Comparison of ENCODE assay signal across 19 mouse cellular contexts in genomic region chr4:149064061-149064854, GRCm38 (mm10). TPM values are rescaled to one million over a fixed set of nuclear protein-coding genes. Genes with fewer than 3 reads are reported as not detected.
DNase-seq lines count a peak whose midpoint lies in the region; ATAC-seq and TF ChIP-seq lines count a peak whose summit lies in the region.
"Had no signal": no experiment of that assay in that cellular context is flagged by ENCODE, and none has a peak within 500 bp of the region (broad histone marks: within the 10 kb centered on the region; RNA-seq: fewer than 3 reads in every experiment).

No protein-coding gene starts in this region.

- 76% methylated on average over 23 of the region's 23 CpGs for WGBS in heart, embryonic 13.5 days
- WGBS in kidney, embryonic 16.5 days: 75% methylated on average over 23 of the region's 23 CpGs
- 74% methylated on average over 23 of the region's 23 CpGs for WGBS in lung, embryonic 14.5 days
- WGBS in midbrain, embryonic 14.5 days: 89% methylated on average over 23 of the region's 23 CpGs

- H3K36me3 ChIP-seq in heart, embryonic 13.5 days: peaks cover 10% of the 10 kb centered on the region
- no peaks in the 10 kb centered on the region for H3K36me3 ChIP-seq in kidney, embryonic 16.5 days (ENCODE audit: insufficient read depth, low read length)
- H3K36me3 ChIP-seq in lung, embryonic 14.5 days (ENCODE audit: insufficient read depth): 0 out of 2 replicates have a peak, but pooled peaks cover 11% of the 10 kb centered on the region
- H3K36me3 ChIP-seq in midbrain, embryonic 14.5 days (ENCODE audit: control insufficient read depth, insufficient read depth, low read length): 0 out of 2 replicates have a peak, but pooled peaks cover 3% of the 10 kb centered on the region
- H3K36me3 ChIP-seq: forebrain, embryonic 15.5 days; hindbrain, embryonic 15.5 days had no signal

- intact Hi-C loops in left cerebral cortex, postnatal 10 days (cut with DNase I): no loop called here

- no peak for TF ChIP-seq CTCF in lung, embryonic 14.5 days (IDR thresholded peaks at IDR 0.05; ENCODE audit: low read depth)

- H3K4me1 ChIP-seq in heart, embryonic 13.5 days: peaks cover 64% of the 10 kb centered on the region
- H3K4me1 ChIP-seq in kidney, embryonic 16.5 days (ENCODE audit: insufficient read depth, low read length): peaks cover 36% of the 10 kb centered on the region
- 0 out of 2 replicates have a peak, but pooled peaks cover 3% of the 10 kb centered on the region for H3K4me1 ChIP-seq in lung, embryonic 14.5 days (ENCODE audit: insufficient read depth)
- H3K4me1 ChIP-seq in midbrain, embryonic 14.5 days (ENCODE audit: control insufficient read depth, insufficient read depth, low read length): peaks cover 21% of the 10 kb centered on the region; the same call in 1 of the 2 replicates

- no peak for DNase-seq in heart, adult 11 months
- peak; percentile 55 for DNase-seq in kidney, postnatal 10 days
- DNase-seq in lung, embryonic 14.5 days: no peak
- DNase-seq in lung, postnatal 14 days: peak; percentile 41
- no peak for DNase-seq in midbrain, embryonic 14.5 days
- DNase-seq in left cerebral cortex, postnatal 10 days (ENCODE audit: extremely low spot score in 1 of 2, low spot score in 2 of 2): no peak
- DNase-seq: adrenal gland, postnatal 25 days; cerebellum, adult 8-10 months; gastrocnemius, postnatal 25 days; heart, postnatal 36 days; layer of hippocampus, adult 9-11 months; right cerebral cortex, postnatal 14 days; spleen, adult 18-20 months had no signal

- H3K27me3 ChIP-seq in heart, embryonic 13.5 days (replicated peaks): no peaks in the 10 kb centered on the region
- H3K27me3 ChIP-seq in kidney, embryonic 16.5 days (ENCODE audit: insufficient read depth, low read length): no peaks in the 10 kb centered on the region
- no peaks in the 10 kb centered on the region for H3K27me3 ChIP-seq in lung, embryonic 14.5 days (ENCODE audit: insufficient read depth, low read length)
- no peaks in the 10 kb centered on the region for H3K27me3 ChIP-seq in midbrain, embryonic 14.5 days (ENCODE audit: control insufficient read depth, insufficient read depth, low read length)
- H3K27me3 ChIP-seq: forebrain, embryonic 15.5 days; liver, embryonic 15.5 days had no signal

- H3K4me2 ChIP-seq in heart, embryonic 13.5 days: peak overlapping the region; percentile 6; the same call in 1 of the 2 replicates
- no peak overlapping the region for H3K4me2 ChIP-seq in kidney, embryonic 16.5 days (replicated peaks; ENCODE audit: low read depth, low read length)
- 0 out of 2 replicates have a peak overlapping the region, but pooled peaks have one; percentile 20 for H3K4me2 ChIP-seq in lung, embryonic 14.5 days
- no peak overlapping the region for H3K4me2 ChIP-seq in midbrain, embryonic 14.5 days (ENCODE audit: low read length)
- H3K4me2 ChIP-seq: forebrain, embryonic 15.5 days; hindbrain, embryonic 15.5 days; liver, embryonic 15.5 days; midbrain, embryonic 11.5 days had no signal

- no peak overlapping the region for H3K27ac ChIP-seq in heart, embryonic 13.5 days (replicated peaks)
- no peak overlapping the region for H3K27ac ChIP-seq in kidney, embryonic 16.5 days (ENCODE audit: low read length)
- 0 out of 2 replicates have a peak overlapping the region, but pooled peaks have one; percentile 27 for H3K27ac ChIP-seq in lung, embryonic 14.5 days (ENCODE audit: low read depth)
- no peak overlapping the region for H3K27ac ChIP-seq in midbrain, embryonic 14.5 days (replicated peaks; ENCODE audit: low read depth, low read length)
- H3K27ac ChIP-seq: forebrain, embryonic 15.5 days; hindbrain, embryonic 15.5 days; liver, embryonic 15.5 days had no signal

- no peaks in the 10 kb centered on the region for H3K9me3 ChIP-seq in heart, embryonic 13.5 days
- H3K9me3 ChIP-seq in kidney, embryonic 16.5 days (ENCODE audit: low read length): no peaks in the 10 kb centered on the region
- no peaks in the 10 kb centered on the region for H3K9me3 ChIP-seq in lung, embryonic 14.5 days (ENCODE audit: low read depth, low read length)
- H3K9me3 ChIP-seq in midbrain, embryonic 14.5 days (ENCODE audit: control insufficient read depth, low read length): no peaks in the 10 kb centered on the region
- H3K9me3 ChIP-seq: forebrain, embryonic 15.5 days; hindbrain, embryonic 15.5 days; liver, embryonic 15.5 days had no signal

- ATAC-seq in heart, embryonic 13.5 days (ENCODE audit: extremely low read depth, insufficient number of reproducible peaks, low FRiP score, low TSS enrichment): no peak
- no peak for ATAC-seq in kidney, embryonic 16.5 days (ENCODE audit: low FRiP score, low TSS enrichment)
- no peak for ATAC-seq in lung, embryonic 14.5 days (ENCODE audit: insufficient read depth)
- no peak for ATAC-seq in midbrain, embryonic 14.5 days (ENCODE audit: low FRiP score, low TSS enrichment)
- ATAC-seq: forebrain, embryonic 15.5 days had no signal

- 0 out of 2 replicates have a peak overlapping the region, but pooled peaks have one; percentile 33 for H3K9ac ChIP-seq in heart, embryonic 13.5 days
- no peak overlapping the region for H3K9ac ChIP-seq in kidney, embryonic 16.5 days (replicated peaks; ENCODE audit: low read length)
- no peak overlapping the region for H3K9ac ChIP-seq in lung, embryonic 14.5 days
- H3K9ac ChIP-seq in midbrain, embryonic 14.5 days (replicated peaks; ENCODE audit: low read length): no peak overlapping the region
- H3K9ac ChIP-seq: forebrain, embryonic 15.5 days; hindbrain, embryonic 15.5 days; liver, embryonic 15.5 days had no signal

- no peak overlapping the region for H3K4me3 ChIP-seq in heart, embryonic 13.5 days
- no peak overlapping the region for H3K4me3 ChIP-seq in kidney, embryonic 16.5 days (ENCODE audit: low read length)
- H3K4me3 ChIP-seq in lung, embryonic 14.5 days (ENCODE audit: low read depth, low read length): no peak overlapping the region
- no peak overlapping the region for H3K4me3 ChIP-seq in midbrain, embryonic 14.5 days (replicated peaks; ENCODE audit: low read depth, low read length)
- H3K4me3 ChIP-seq: forebrain, embryonic 15.5 days; hindbrain, embryonic 15.5 days; liver, embryonic 15.5 days had no signal

RNA-seq across cellular contexts. Expression of gene Pex14, which starts 35.4 kb away (rescaled TPM):
- 39.7 and 43.0 TPM in 2 replicates for polyA plus RNA-seq in heart, embryonic 13.5 days (2015; fragmentation: Nextera tagmentation; extraction: Ambion mirVana)
- polyA plus RNA-seq in kidney, embryonic 16.5 days (2015; fragmentation: Nextera tagmentation; extraction: Ambion mirVana): 65.0 and 67.3 TPM in 2 replicates
- polyA plus RNA-seq in lung, embryonic 14.5 days (2014; fragmentation: Nextera tagmentation; extraction: Ambion mirVana): 39.6 and 43.7 TPM in 2 replicates
- polyA plus RNA-seq in midbrain, embryonic 14.5 days (2014; fragmentation: Nextera tagmentation; extraction: Ambion mirVana): 46.0 and 47.3 TPM in 2 replicates
- 10 to 100 TPM; 34.8 to 36.9 TPM for total RNA-seq in left cerebral cortex, postnatal 10 days (2021)

RNA-seq across cellular contexts. Expression of gene Dffa, which starts 39.7 kb away (rescaled TPM):
- 31.2 and 33.5 TPM in 2 replicates for polyA plus RNA-seq in heart, embryonic 13.5 days (2015; fragmentation: Nextera tagmentation; extraction: Ambion mirVana)
- 39.0 and 40.2 TPM in 2 replicates for polyA plus RNA-seq in kidney, embryonic 16.5 days (2015; fragmentation: Nextera tagmentation; extraction: Ambion mirVana)
- 26.3 and 29.7 TPM in 2 replicates for polyA plus RNA-seq in lung, embryonic 14.5 days (2014; fragmentation: Nextera tagmentation; extraction: Ambion mirVana)
- polyA plus RNA-seq in midbrain, embryonic 14.5 days (2014; fragmentation: Nextera tagmentation; extraction: Ambion mirVana): 16.2 and 17.7 TPM in 2 replicates
- 10 to 100 TPM; 55.8 to 62.7 TPM for total RNA-seq in left cerebral cortex, postnatal 10 days (2021)

Comparison
In these comparisons a context has a peak if more than half of its experiments do, and no peak if none do; other contexts are left out.
1. DNase-seq: peak in kidney, postnatal 10 days (single experiment) and lung, postnatal 14 days (single experiment); none in heart, adult 11 months (single experiment), lung, embryonic 14.5 days (single experiment), midbrain, embryonic 14.5 days (single experiment) and left cerebral cortex, postnatal 10 days (0 of 2).
2. H3K4me2 ChIP-seq: peak in heart, embryonic 13.5 days (single experiment) and lung, embryonic 14.5 days (single experiment); none in kidney, embryonic 16.5 days (single experiment) and midbrain, embryonic 14.5 days (single experiment).